Mouse (Mus musculus) hindbrain, embryonic 11.5 days (tissue): ENCODE data around the gene Rpp25l. TPM values are rescaled to one million over a fixed set of nuclear protein-coding genes. Genes with fewer than 3 reads are reported as not detected.
"Not testable (repeated sequence)": the region's sequence is repeated elsewhere in the genome, so short reads cannot be mapped to it uniquely, and the experiment has no call there.

ENCODE experiments used
- ATAC-seq: fragments of 200-750 bp; cut with Nextera tagmentation; 2 replicates; pipeline ENCODE4 v1.8.0; 2017; ENCODE audit warnings: mild to moderate bottlenecking, moderate TSS enrichment, moderate library complexity; ENCODE audit not compliant: low FRiP score
- DNase-seq: peaks from one replicate; pipeline ENCODE4 v3.0.0-alpha.2; 2015; ENCODE audit warnings: low spot score
- H3K27ac ChIP-seq: fragments of 300-500 bp; sonication (generic); 2 replicates; pipeline ENCODE4 v1.5.1; 2014; ENCODE audit warnings: mild to moderate bottlenecking, low read depth, low read length
- H3K27me3 ChIP-seq: fragments of 300-500 bp; sonication (generic); 2 replicates; pipeline ENCODE4 v1.6.1; 2014; ENCODE audit warnings: mild to moderate bottlenecking, low read length, moderate library complexity, mixed read lengths; ENCODE audit not compliant: control insufficient read depth, insufficient read depth
- H3K36me3 ChIP-seq: fragments of 300-500 bp; sonication (generic); 2 replicates; pipeline ENCODE4 v1.6.1; 2014; ENCODE audit warnings: mild to moderate bottlenecking, low read length, moderate library complexity, mixed read lengths; ENCODE audit not compliant: control insufficient read depth, insufficient read depth
- H3K4me1 ChIP-seq: fragments of 300-500 bp; sonication (generic); replicated peaks from 2 replicates; pipeline ENCODE4 v1.6.1; 2014; ENCODE audit warnings: low read length, mixed read lengths; ENCODE audit not compliant: control insufficient read depth, insufficient read depth
- H3K4me2 ChIP-seq: fragments of 300-500 bp; sonication (generic); replicated peaks from 2 replicates; pipeline ENCODE4 v1.6.1; 2014; ENCODE audit warnings: mild to moderate bottlenecking, low read depth, low read length
- H3K4me3 ChIP-seq: fragments of 300-500 bp; sonication (generic); 2 replicates; pipeline ENCODE4 v1.5.1; 2014; ENCODE audit warnings: low read depth, low read length
- H3K9ac ChIP-seq: fragments of 300-500 bp; sonication (generic); 2 replicates; pipeline ENCODE4 v1.6.1; 2014; ENCODE audit warnings: low read depth, low read length
- H3K9me3 ChIP-seq: fragments of 300-500 bp; sonication (generic); 2 replicates; pipeline ENCODE4 v1.6.1; 2016; ENCODE audit warnings: low read length; ENCODE audit not compliant: control insufficient read depth
- WGBS: fragments of 180-500 bp; shearing (Covaris S2); extraction: QIAGEN DNeasy Blood & Tissue Kit; methylation state at CpG from one replicate; pipeline ENCODE4 v1.1.7; 2014; 5-methylcytosine and 5-hydroxymethylcytosine counted together
- polyA plus RNA-seq: library from polyadenylated mRNA; unstranded; fragments of >200 nt; fragmentation: Nextera tagmentation; extraction: Ambion mirVana; gene quantifications from 2 replicates; pipeline ENCODE4 v1.2.1, GENCODE M21; 2014

The Rpp25l gene
- polyA plus RNA-seq, 1 experiment from 2014 or later, result 80.0 TPM

DNA sequence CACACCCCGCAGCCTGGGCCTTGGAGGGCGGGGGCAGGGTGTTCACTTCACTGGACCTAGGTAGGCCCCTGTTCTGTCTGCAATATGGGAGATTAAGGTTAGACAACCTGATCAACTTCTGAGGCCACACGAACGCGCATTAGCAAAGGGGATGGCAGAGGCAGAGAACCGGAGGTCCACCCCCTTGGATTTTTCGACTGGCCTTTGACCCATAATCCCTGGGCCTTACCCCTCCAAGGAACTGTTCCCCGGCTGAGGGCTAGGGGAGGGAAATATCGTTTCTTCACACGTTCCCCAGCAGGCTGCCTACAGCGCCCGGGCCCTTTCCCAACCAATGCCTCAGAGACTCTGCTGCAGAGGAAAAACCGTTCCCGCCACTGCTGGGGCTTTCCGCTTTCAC lies 16.9 kb downstream of the Rpp25l start:
- 3% methylated on average over 8 of the region's 15 CpGs for WGBS
- not testable (repeated sequence) for H3K9me3 ChIP-seq, H3K36me3 ChIP-seq, ATAC-seq, H3K4me3 ChIP-seq, H3K27me3 ChIP-seq, H3K27ac ChIP-seq, H3K4me2 ChIP-seq, H3K4me1 ChIP-seq, H3K9ac ChIP-seq
- peak; percentile 22 for DNase-seq

DNA sequence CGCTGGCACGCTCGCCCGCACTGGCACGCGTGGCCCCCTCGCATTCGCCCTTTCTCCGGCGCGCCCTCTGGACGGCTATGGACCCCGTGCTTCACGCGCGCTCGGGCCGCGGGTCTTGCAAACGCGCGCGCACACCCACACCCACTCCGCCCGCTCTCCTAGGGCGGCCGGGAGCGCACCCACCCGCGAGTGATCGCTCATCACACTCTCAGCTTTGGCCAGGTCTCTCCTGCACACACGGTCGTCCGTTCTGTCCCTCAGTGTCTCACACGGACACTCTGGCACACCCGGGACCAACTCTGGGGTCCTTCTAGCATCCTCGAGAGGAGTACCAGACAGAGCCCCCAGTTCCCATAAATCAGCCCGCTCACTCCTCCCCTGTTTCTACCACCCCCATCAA lies 17.5 kb downstream of the Rpp25l start:
- not testable (repeated sequence) for H3K9ac ChIP-seq, H3K4me3 ChIP-seq, H3K27me3 ChIP-seq, H3K27ac ChIP-seq, DNase-seq, H3K4me1 ChIP-seq, H3K36me3 ChIP-seq, H3K9me3 ChIP-seq, ATAC-seq
- peak overlapping the region; percentile 13; the same call in 1 of the 2 replicates for H3K4me2 ChIP-seq
- WGBS, result 0% methylated on average over 11 of the region's 38 CpGs

DNA sequence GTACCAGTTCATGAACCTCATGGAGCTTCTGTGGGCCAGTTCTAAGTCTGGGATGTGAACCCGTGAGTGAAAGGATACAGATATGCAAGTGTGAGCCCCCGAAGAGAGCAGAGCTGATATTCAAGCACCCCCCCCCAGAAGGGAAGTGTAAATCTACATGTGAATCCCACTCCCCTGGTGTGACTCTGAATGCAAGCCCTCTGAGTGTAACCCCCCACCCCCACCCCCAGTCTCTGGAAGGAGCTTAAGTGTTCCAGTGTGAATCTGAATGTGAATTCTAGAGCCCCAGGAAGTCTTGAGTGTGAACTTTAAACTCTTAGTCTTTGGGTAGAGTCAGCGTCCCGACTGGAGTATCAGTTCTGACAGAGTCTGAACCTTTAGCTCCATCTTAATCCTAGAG lies 19.8 kb downstream of the Rpp25l start:
- WGBS, result 5% methylated on average over 4 of the region's 4 CpGs
- not testable (repeated sequence) for DNase-seq, H3K4me1 ChIP-seq, H3K36me3 ChIP-seq, ATAC-seq, H3K27ac ChIP-seq, H3K27me3 ChIP-seq, H3K9me3 ChIP-seq
- Histone ChIP-seq H3K9ac (peak overlapping the region; percentile 7; the same call in 1 of the 2 replicates), H3K4me3 (peak overlapping the region; percentile 15; the same call in 1 of the 2 replicates), H3K4me2 (peak overlapping the region; percentile 29)

DNA sequence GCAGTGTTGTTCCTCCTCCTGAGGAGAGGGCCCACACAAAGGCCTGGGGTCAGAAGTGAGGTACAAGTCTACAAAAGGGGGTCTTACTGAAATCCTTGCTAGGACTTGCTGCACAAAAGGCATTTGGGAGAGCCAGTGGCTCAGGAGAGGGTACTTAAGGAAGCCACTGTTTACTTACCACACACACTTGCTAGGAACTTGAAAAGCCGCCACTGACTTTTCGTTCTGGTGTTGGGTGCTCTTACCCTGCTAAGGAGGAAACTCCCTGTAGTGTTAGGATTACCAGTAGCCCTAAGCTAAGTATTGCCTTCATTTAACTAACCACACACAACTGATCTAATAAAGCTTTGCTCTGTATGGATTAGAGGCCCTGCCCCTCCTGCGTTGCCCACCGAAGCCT lies 23.3 kb downstream of the Rpp25l start:
- DNase-seq, H3K9me3 ChIP-seq, H3K36me3 ChIP-seq, H3K4me3 ChIP-seq, H3K9ac ChIP-seq, H3K27ac ChIP-seq, H3K4me1 ChIP-seq, H3K4me2 ChIP-seq, H3K27me3 ChIP-seq, ATAC-seq: not testable (repeated sequence)
- no CpG with 5 or more reads among the region's 4 CpGs for WGBS

DNA sequence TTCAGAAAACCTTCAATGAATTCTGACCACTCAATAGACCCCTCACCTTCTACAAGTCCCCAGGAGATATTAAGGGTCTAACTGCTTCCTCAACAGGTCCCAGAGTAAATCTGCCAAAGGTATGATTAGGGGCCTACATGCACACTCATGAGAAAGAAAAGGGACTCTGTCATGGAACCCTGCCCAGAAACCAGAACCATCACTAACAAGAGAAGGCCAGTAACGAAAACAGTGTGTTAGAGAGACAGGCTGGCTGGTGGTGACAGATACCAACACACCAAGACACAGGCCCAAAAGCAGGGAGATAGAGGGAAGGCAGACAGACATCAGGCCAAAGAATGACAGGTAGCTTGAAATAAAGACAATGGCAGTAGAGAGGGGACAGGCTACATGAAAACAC lies 24.8 kb downstream of the Rpp25l start:
- not testable (repeated sequence) for ATAC-seq, H3K27me3 ChIP-seq, H3K27ac ChIP-seq, H3K4me3 ChIP-seq, H3K9me3 ChIP-seq, H3K4me2 ChIP-seq, H3K36me3 ChIP-seq, H3K4me1 ChIP-seq, H3K9ac ChIP-seq, DNase-seq
- WGBS, result 66% methylated on average over 1 of the region's 1 CpGs

DNA sequence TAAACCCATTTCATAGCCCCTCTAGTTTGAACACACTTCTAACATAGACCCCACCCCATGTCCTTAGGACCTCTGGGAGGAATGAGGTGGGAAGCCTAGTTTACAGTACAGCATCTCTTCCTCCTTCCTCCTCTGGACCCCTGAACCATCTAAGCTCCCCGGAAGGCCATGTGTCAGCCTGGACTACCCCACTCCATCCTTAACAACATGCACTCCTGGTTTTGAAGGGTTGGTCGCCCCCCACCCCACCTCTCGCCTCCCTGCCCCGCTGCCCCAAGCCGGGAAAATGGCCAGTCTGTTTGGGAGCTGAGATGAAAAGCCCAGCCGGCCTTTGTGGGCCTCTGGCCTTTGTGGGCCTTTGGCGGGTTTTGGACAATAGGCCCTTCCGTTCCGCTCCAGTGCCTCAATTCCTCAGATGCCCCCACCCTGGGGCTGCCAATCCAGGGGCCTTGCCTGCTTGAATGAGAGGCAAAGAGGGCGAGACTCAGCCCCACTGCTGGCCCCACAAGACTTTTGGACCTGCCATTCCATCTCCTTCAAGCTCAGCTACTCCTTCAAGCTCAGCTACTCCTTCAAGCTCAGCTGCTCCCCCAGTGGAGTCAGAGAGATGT lies 27.3 kb downstream of the Rpp25l start:
- 19% methylated on average over 8 of the region's 10 CpGs for WGBS
- H3K27me3 ChIP-seq, H3K4me1 ChIP-seq, H3K4me2 ChIP-seq, H3K9ac ChIP-seq, H3K4me3 ChIP-seq, H3K36me3 ChIP-seq, H3K9me3 ChIP-seq: not testable (repeated sequence)
- H3K27ac ChIP-seq, result peak overlapping the region; percentile 70
- ATAC-seq (peak; percentile 46), DNase-seq (peak; percentile 66)

DNA sequence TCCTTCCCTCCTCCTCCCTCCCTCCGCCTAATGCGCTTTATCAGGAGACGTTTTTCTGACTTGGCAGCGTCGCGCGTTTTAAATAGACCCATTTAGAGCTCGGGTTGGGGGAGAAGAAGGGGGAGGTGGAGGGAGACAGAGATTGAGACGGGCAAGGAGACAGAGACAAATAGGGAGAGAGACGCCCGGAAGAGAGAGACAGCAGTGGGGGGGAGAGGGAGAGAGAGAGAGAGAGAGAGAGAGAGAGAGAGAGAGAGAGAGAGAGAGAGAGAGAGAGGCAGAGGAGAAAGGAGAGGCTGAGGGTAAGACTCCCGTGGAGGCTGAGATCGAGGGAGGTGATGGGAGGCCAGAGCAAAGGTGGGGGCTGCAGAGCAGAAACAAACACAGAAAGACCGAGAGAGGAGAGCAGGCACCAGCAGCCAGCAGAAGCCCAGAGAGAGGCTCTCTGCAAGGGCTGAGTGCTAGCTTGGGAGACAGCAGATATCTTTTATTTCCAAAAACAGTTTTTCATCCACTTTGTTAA lies 28.3 kb downstream of the Rpp25l start:
- peak; percentile 39; the same call in 1 of the 2 replicates for ATAC-seq
- not testable (repeated sequence) for H3K4me2 ChIP-seq
- H3K4me1 ChIP-seq, result peaks cover 14% of the 10 kb centered on the region

DNA sequence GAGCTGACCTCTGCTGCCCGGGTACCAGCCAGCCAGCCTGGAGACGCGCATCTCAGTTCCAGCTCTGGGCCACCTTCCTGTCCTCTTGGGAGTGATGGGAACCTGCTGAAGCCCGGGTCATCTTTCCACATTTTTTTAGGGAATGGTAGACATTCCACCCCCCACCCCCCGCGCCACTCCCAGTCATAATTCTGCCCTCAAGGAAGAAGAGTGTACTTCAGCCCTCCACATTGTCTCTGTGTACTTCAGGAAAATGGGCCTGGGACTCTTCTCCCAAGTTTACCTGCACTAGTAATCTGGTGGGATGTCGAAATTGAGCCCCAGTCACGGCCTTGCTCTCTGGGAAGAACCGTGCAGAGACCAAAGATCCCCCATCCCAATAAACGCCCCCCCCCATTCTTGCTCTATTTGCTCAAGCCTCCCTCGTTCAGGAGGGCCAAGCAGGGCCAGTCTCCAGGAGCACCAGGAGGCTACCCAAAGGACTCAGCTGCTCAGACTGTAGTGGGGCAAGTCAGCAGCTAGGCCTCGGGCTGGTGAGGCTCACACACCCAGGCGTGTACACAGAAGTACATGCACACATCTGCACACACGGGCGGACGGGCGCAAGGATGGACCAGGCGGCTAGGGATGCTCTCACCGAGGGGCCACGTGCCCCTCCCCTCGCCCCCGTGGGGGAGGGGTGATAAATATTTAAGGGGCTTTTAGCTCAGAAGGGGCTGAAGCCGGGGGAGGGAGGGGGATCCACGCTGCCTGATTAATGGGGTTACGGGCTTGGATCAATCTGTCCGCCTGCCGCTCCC lies 29.0 kb downstream of the Rpp25l start:
- 0 out of 2 replicates have a peak overlapping the region, but pooled peaks have one; percentile 34 for H3K9ac ChIP-seq
- 3% methylated on average over 19 of the region's 27 CpGs for WGBS
- H3K9me3 ChIP-seq, H3K36me3 ChIP-seq, H3K27me3 ChIP-seq, H3K4me3 ChIP-seq, H3K4me2 ChIP-seq: not testable (repeated sequence)
- ATAC-seq (peak; percentile 67), DNase-seq (peak; percentile 64)
- peaks cover 19% of the 10 kb centered on the region for H3K4me1 ChIP-seq
- H3K27ac ChIP-seq, result peak overlapping the region; percentile 86

More for the DNA sequence above, 28.3 kb downstream of the Rpp25l start:
- H3K27me3 ChIP-seq, H3K36me3 ChIP-seq, H3K9me3 ChIP-seq, H3K4me3 ChIP-seq, H3K9ac ChIP-seq: not testable (repeated sequence)
- peak; percentile 42 for DNase-seq
- H3K27ac ChIP-seq, result peak overlapping the region; percentile 79
- WGBS, result 0% methylated on average over 11 of the region's 14 CpGs
